Mouse (Mus musculus): ENCODE data around the gene Galns. TPM values are rescaled to one million over a fixed set of nuclear protein-coding genes. Genes with fewer than 3 reads are reported as not detected.

Gene Galns
- polyA plus RNA-seq, 1 experiment from 2014 or later: 5.5 TPM

DNA sequence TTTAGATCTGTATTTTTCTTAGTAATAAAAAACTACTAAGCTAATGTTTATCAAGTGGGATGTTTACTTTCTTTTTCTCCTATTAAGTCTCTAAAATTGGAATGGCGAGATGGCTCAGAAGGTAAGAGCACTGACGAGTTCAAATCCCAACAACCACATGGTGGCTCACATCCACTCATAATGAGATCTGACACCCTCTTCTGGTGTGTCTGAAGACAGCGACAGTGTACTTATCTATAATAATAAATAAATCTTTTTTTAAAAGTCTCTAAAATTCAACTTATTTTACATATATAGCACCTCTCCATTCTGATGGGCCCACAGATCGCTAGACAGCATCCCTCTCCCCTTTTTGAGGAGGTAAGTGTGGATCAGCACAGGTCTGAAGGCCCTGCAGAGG lies 1.1 kb downstream of the Galns start:
- Histone ChIP-seq H3K9ac (peak overlapping the region; percentile 81; the same call in 1 of the 2 replicates), H3K36me3 (peaks cover 4% of the 10 kb centered on the region; the same call in 1 of the 2 replicates), H3K4me1 (replicated peaks) (peaks cover 23% of the 10 kb centered on the region), H3K9me3 (no peaks in the 10 kb centered on the region), H3K27me3 (no peaks in the 10 kb centered on the region), H3K4me2 (peak overlapping the region; percentile 94), H3K4me3 (peak overlapping the region; percentile 75; the same call in 1 of the 2 replicates), H3K27ac (replicated peaks) (0 out of 2 replicates have a peak overlapping the region, but pooled peaks have one; percentile 38)
- no peak for ATAC-seq (ENCODE audit: low read depth)
- WGBS: 65% methylated on average over 4 of the region's 4 CpGs

GRCm38 (mm10) chr8:122606810-122607209 lies 4.5 kb downstream of the Galns start:
- 85% methylated on average over 11 of the region's 12 CpGs for WGBS
- no peak overlapping the region for H3K4me3 ChIP-seq
- ATAC-seq (ENCODE audit: low read depth): no peak
- no peaks in the 10 kb centered on the region for H3K27me3 ChIP-seq
- H3K36me3 ChIP-seq: no peaks in the 10 kb centered on the region
- no peak overlapping the region for H3K9ac ChIP-seq
- no peaks in the 10 kb centered on the region for H3K9me3 ChIP-seq
- no peak overlapping the region for H3K27ac ChIP-seq (replicated peaks)
- peaks cover 10% of the 10 kb centered on the region for H3K4me1 ChIP-seq (replicated peaks)
- H3K4me2 ChIP-seq: no peak overlapping the region

DNA sequence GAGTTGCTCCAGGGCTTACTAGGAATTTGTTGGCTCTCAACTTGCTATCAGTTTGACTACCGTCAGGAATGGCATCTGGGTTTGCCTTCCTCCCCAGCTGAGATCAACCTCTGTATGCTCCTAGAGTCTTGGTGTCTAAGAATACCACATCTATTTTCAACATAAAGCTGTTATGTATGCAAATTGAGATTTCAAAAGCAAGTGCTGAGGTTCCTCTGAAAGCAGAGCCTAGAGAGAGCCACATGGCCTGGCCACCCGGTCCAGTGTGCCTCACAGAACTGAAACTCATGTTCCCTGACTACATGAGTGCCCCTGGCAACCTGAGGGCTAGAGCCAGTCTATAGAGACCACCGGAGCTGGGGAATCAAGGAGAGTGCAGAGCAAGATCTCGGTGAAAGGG lies 5.9 kb downstream of the Galns start:
- H3K4me2 ChIP-seq: no peak overlapping the region
- H3K4me3 ChIP-seq: no peak overlapping the region
- H3K36me3 ChIP-seq: no peaks in the 10 kb centered on the region
- no peaks in the 10 kb centered on the region for H3K9me3 ChIP-seq
- 77% methylated on average over 4 of the region's 4 CpGs for WGBS
- no peak for ATAC-seq (ENCODE audit: low read depth)
- no peaks in the 10 kb centered on the region for H3K27me3 ChIP-seq
- H3K4me1 ChIP-seq (replicated peaks): peaks cover 3% of the 10 kb centered on the region
- no peak overlapping the region for H3K27ac ChIP-seq (replicated peaks)
- no peak overlapping the region for H3K9ac ChIP-seq

DNA sequence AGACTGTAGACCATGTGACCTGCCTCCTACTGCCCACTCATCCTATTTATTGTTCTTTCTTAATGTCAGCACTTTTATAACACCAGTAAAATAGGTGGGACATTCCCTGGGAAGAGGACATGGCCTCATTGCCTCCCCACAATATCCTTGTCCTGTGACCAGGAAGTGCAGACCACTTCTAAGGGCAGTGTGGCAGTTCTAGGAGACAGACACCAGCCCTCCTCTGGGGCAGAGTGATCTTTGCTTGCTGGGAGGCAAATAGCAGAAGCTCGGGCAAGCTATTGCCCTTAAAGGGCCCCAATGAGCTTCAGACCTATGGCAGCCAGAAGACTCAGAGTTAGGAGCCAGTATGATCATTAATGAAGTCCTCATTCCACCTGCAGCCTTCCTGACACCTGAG lies 6.6 kb downstream of the Galns start:
- Histone ChIP-seq H3K27ac (replicated peaks) (no peak overlapping the region), H3K9ac (no peak overlapping the region), H3K4me1 (replicated peaks) (no peaks in the 10 kb centered on the region), H3K4me3 (no peak overlapping the region), H3K27me3 (no peaks in the 10 kb centered on the region), H3K4me2 (no peak overlapping the region), H3K9me3 (no peaks in the 10 kb centered on the region), H3K36me3 (no peaks in the 10 kb centered on the region)
- ATAC-seq (ENCODE audit: low read depth): no peak
- WGBS: 41% methylated on average over 1 of the region's 1 CpGs

DNA sequence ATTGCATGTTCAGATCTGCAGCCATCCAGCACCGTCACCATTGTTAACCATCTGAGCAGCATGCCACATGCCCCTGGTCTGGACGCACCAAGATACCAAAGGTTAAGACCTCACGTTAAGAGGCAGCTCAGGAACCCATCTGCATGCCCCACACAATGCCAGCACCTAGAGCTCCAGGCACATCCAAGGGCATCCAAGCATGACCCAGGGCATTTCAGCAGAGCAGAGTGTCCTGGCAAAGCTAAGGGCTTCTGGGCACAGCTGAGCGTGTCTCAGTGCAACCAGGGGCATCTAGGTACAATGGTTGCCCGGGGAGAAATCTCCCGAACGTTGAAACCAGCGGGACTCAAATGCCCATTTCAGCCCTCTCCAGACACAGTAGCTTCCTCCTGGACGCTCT lies 10.6 kb downstream of the Galns start:
- Histone ChIP-seq H3K36me3 (no peaks in the 10 kb centered on the region), H3K4me1 (replicated peaks) (no peaks in the 10 kb centered on the region), H3K9ac (no peak overlapping the region), H3K4me2 (no peak overlapping the region), H3K4me3 (no peak overlapping the region), H3K9me3 (no peaks in the 10 kb centered on the region), H3K27ac (replicated peaks) (no peak overlapping the region), H3K27me3 (no peaks in the 10 kb centered on the region)
- no peak for ATAC-seq (ENCODE audit: low read depth)
- WGBS: 84% methylated on average over 9 of the region's 9 CpGs

DNA sequence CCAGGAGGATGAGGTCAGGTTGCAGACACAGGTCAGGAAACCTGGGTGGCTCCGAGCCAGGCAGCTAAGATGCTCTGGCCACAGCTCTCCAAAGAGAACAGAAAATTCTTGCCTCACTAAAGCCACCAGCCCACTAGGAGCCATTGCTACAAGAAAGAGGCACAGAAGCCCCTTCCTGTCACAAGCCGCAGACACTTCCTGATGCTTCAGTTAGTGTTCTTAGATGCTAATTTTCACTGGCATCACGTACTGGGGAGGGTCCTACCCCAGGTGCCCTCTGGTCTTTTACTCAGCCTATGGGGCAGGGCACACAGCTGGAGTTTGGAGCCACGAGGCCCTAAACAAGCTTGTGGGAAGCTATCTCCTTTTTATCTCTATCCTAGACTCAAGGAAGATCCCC lies 15.2 kb downstream of the Galns start:
- no peak overlapping the region for H3K27ac ChIP-seq (replicated peaks)
- H3K9me3 ChIP-seq: no peaks in the 10 kb centered on the region
- no peak overlapping the region for H3K4me3 ChIP-seq
- 62% methylated on average over 4 of the region's 4 CpGs for WGBS
- no peaks in the 10 kb centered on the region for H3K27me3 ChIP-seq
- H3K36me3 ChIP-seq: no peaks in the 10 kb centered on the region
- no peak overlapping the region for H3K4me2 ChIP-seq
- H3K9ac ChIP-seq: no peak overlapping the region
- no peak for ATAC-seq (ENCODE audit: low read depth)
- peaks cover 16% of the 10 kb centered on the region; the same call in 1 of the 2 replicates for H3K4me1 ChIP-seq (replicated peaks)

- Histone ChIP-seq H3K27me3 (no peaks in the 10 kb centered on the region), H3K9ac (0 out of 2 replicates have a peak overlapping the region, but pooled peaks have one; percentile 23), H3K4me3 (no peak overlapping the region), H3K4me1 (replicated peaks) (peaks cover 16% of the 10 kb centered on the region; the same call in 1 of the 2 replicates), H3K9me3 (no peaks in the 10 kb centered on the region), H3K4me2 (no peak overlapping the region), H3K27ac (replicated peaks) (peak overlapping the region; percentile 72), H3K36me3 (no peaks in the 10 kb centered on the region)
- ATAC-seq (ENCODE audit: low read depth): peak; percentile 29; the same call in 1 of the 2 replicates
- 66% methylated on average over 19 of the region's 19 CpGs for WGBS
Measured at GRCm38 (mm10) chr8:122593783-122594507, 17.3 kb downstream of the Galns start.

DNA sequence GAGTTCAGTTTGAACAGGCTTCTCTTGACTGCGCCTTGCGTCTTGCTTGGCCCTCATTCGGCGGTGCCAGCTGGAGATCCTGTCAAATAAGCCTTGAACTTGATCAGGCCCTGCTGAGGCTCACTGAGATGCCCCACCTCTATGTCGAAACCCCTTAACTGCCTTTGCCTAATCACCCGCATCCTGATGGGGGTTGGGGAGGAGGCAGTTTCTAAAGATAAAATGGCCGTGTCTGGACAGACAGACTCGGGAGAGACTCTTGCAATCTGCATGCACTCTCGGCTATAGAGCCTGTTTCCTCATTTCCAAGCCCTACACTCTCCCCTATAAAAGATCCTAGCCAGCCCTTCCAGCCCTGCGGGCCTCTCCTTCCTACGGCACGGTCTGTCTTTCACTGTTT lies 18.0 kb downstream of the Galns start:
- Histone ChIP-seq H3K9me3 (no peaks in the 10 kb centered on the region), H3K27me3 (no peaks in the 10 kb centered on the region), H3K4me1 (replicated peaks) (peaks cover 16% of the 10 kb centered on the region; the same call in 1 of the 2 replicates), H3K4me2 (no peak overlapping the region), H3K27ac (replicated peaks) (peak overlapping the region; percentile 72), H3K9ac (0 out of 2 replicates have a peak overlapping the region, but pooled peaks have one; percentile 23), H3K4me3 (no peak overlapping the region), H3K36me3 (no peaks in the 10 kb centered on the region)
- 64% methylated on average over 12 of the region's 12 CpGs for WGBS
- ATAC-seq (ENCODE audit: low read depth): no peak

- H3K4me3 ChIP-seq: no peak overlapping the region
- no peak overlapping the region for H3K4me2 ChIP-seq
- peaks cover 23% of the 10 kb centered on the region for H3K4me1 ChIP-seq (replicated peaks)
- ATAC-seq (ENCODE audit: low read depth): no peak
- 83% methylated on average over 10 of the region's 10 CpGs for WGBS
- H3K27me3 ChIP-seq: no peaks in the 10 kb centered on the region
- H3K27ac ChIP-seq (replicated peaks): no peak overlapping the region
- no peaks in the 10 kb centered on the region for H3K36me3 ChIP-seq
- no peaks in the 10 kb centered on the region for H3K9me3 ChIP-seq
- no peak overlapping the region for H3K9ac ChIP-seq
Measured at GRCm38 (mm10) chr8:122586749-122587148, 24.5 kb downstream of the Galns start.

DNA sequence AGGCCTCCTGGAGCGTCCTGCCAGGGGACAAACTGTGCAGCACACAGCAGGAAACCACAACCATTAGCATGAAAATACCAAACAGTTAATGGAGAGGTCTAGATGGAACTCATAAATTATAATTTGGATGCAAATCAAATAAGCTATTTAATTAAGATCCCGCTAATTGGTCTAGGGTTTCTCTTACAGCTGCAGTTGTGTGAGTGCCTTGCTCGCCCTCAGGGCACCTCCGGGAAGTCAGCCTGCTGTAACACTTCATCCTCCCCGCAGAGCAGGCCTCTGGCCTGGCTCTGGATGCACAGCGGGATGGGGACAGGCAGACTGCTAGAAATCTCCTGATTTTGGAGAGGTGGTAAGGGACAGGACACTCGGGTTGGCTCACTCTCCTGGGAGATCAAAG lies 25.1 kb downstream of the Galns start:
- Histone ChIP-seq H3K9ac (no peak overlapping the region), H3K27me3 (no peaks in the 10 kb centered on the region), H3K27ac (replicated peaks) (no peak overlapping the region), H3K4me1 (replicated peaks) (peaks cover 23% of the 10 kb centered on the region), H3K9me3 (no peaks in the 10 kb centered on the region), H3K36me3 (no peaks in the 10 kb centered on the region), H3K4me3 (no peak overlapping the region), H3K4me2 (no peak overlapping the region)
- 0 out of 2 replicates have a peak, but pooled peaks have one; percentile 63 for ATAC-seq (ENCODE audit: low read depth)
- 30% methylated on average over 7 of the region's 7 CpGs for WGBS

GRCm38 (mm10) chr8:122585411-122585891 lies 25.8 kb downstream of the Galns start:
- H3K27ac ChIP-seq (replicated peaks): no peak overlapping the region; the same call in 1 of the 2 replicates
- 71% methylated on average over 14 of the region's 14 CpGs for WGBS
- H3K36me3 ChIP-seq: no peaks in the 10 kb centered on the region
- no peaks in the 10 kb centered on the region for H3K27me3 ChIP-seq
- H3K4me2 ChIP-seq: no peak overlapping the region
- no peak overlapping the region for H3K4me3 ChIP-seq
- no peaks in the 10 kb centered on the region for H3K9me3 ChIP-seq
- H3K9ac ChIP-seq: no peak overlapping the region
- H3K4me1 ChIP-seq (replicated peaks): peaks cover 23% of the 10 kb centered on the region
- ATAC-seq (ENCODE audit: low read depth): no peak

- WGBS: 75% methylated on average over 9 of the region's 9 CpGs
- H3K4me1 ChIP-seq (replicated peaks): peaks cover 24% of the 10 kb centered on the region
- no peak for ATAC-seq (ENCODE audit: low read depth)
Measured at GRCm38 (mm10) chr8:122584981-122585380, 26.3 kb downstream of the Galns start.

More at GRCm38 (mm10) chr8:122584981-122585380, 26.3 kb downstream of the Galns start:
- Histone ChIP-seq H3K9me3 (no peaks in the 10 kb centered on the region), H3K9ac (no peak overlapping the region), H3K4me2 (no peak overlapping the region), H3K4me3 (no peak overlapping the region), H3K27ac (replicated peaks) (no peak overlapping the region), H3K27me3 (no peaks in the 10 kb centered on the region), H3K36me3 (no peaks in the 10 kb centered on the region)

All from neural tube, embryonic 13.5 days (tissue).